Mouse (Mus musculus): Measurements from ENCODE around the gene Prss12. TPM values are rescaled to one million over a fixed set of nuclear protein-coding genes. Genes with fewer than 3 reads are reported as not detected.

Prss12 gene
- polyA plus RNA-seq, 1 experiment from 2014 or later = 9.4 TPM

DNA sequence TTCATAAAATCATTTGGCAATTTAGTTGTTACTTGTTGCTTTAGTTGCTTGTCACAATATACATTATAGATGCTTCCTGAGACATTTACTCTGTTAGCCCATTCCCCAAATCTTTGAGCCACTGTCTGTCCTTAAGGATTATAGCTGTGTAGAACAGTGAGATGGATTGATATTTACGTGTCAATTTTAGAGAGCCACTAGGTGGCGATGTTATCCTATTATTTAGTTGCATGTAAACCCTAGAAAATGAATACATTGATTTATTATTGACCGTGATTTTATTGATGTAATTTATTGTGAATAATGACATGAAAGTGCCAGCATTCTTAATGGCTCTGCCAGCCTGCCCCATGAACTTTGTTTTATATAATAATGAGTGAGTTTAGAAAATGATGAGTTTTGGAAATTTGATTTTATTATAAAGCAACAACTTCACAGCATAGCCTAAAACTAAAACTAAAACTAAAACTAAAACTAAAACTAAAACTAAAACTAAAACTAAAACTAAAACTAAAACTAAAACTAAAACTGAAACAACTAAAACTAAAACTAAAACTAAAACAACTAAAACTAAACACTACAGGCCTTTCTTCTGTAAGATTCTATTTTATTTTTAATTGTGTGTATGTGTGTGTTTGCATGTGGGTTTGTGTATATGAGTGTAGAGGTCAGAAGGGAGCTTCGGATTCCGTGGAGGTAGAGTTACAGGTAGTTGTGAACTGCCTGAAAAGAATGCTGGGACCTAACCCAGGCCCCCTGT, 69.1 kb downstream of the Prss12 start:
- H3K36me3 ChIP-seq (ENCODE audit: insufficient read depth, low read length) = no peaks in the 10 kb centered on the region
- no peak overlapping the region for H3K9ac ChIP-seq (replicated peaks; ENCODE audit: low read length)
- H3K4me3 ChIP-seq (ENCODE audit: low read length) = no peak overlapping the region
- H3K27me3 ChIP-seq (ENCODE audit: insufficient read depth, low read length) = no peaks in the 10 kb centered on the region
- no peak overlapping the region for H3K27ac ChIP-seq (ENCODE audit: low read length)
- H3K4me1 ChIP-seq (ENCODE audit: insufficient read depth, low read length) = no peaks in the 10 kb centered on the region
- 16% methylated on average over 5 of the region's 5 CpGs for WGBS
- no peaks in the 10 kb centered on the region for H3K9me3 ChIP-seq (ENCODE audit: low read length)
- peak; percentile 42; the same call in 1 of the 2 replicates for ATAC-seq (ENCODE audit: low FRiP score, low TSS enrichment)
- H3K4me2 ChIP-seq (replicated peaks; ENCODE audit: low read depth, low read length) = no peak overlapping the region

DNA sequence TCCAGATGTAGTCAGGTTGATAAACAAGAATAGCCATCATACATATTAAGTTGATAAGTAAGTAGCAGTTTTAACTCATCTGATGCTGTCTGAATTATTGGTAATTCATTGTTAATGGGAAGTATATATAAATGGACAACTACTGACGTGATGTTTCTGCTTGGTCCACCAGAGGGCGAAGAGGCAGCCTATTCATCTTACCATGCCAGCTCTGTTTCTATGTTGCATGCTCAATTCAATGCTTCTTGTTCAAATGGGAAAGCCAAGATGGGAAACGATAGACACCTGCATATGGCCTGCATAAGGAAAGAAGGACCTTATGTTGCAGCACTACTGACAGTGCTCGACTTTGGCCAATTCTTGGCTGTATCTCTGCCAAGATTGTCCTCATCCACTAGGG, 70.1 kb downstream of the Prss12 start:
- Histone ChIP-seq H3K9me3 (ENCODE audit: low read length) (no peaks in the 10 kb centered on the region), H3K27me3 (ENCODE audit: insufficient read depth, low read length) (no peaks in the 10 kb centered on the region), H3K4me1 (ENCODE audit: insufficient read depth, low read length) (no peaks in the 10 kb centered on the region), H3K4me3 (ENCODE audit: low read length) (no peak overlapping the region), H3K9ac (replicated peaks; ENCODE audit: low read length) (no peak overlapping the region), H3K36me3 (ENCODE audit: insufficient read depth, low read length) (no peaks in the 10 kb centered on the region), H3K4me2 (replicated peaks; ENCODE audit: low read depth, low read length) (no peak overlapping the region), H3K27ac (ENCODE audit: low read length) (no peak overlapping the region)
- 0 out of 2 replicates have a peak, but pooled peaks have one; percentile 17 for ATAC-seq (ENCODE audit: low FRiP score, low TSS enrichment)
- 42% methylated on average over 4 of the region's 4 CpGs for WGBS

DNA sequence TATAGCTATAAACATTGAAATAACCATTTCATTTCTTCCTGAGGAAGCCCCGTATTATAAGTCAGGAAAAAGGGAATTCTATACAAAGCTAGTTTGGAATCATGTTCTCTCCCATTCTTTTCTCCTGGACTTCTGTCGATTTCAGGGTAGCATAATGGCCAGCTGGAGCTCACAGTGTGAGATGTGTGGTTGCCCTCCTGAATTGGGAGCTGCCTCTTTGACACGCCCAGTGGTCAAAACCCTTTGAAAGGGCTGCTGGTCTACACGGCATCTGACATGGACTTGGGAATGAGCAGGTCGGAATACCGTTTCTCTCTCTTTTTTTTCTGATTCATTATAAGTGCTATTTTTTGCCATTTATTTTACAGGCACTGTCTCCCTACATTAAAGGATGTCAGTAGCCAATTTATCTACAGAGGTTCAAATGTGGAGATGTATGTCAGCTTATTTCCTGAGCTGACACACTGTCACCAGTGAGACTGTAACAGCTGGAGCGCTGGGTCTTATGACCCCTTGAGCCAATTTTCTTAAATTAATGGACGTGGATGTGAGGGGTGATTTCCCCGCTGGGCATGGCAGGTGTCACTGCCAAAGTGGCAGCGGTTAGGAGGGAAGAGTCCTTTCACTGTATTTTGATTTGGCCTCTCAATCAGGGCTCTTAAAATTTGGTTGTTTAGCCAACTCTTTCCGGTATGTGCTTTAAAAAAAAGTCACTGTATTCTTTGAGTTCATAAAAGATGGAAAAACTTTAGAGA, 79.8 kb downstream of the Prss12 start:
- no peak overlapping the region for H3K4me2 ChIP-seq (replicated peaks; ENCODE audit: low read depth, low read length)
- no peaks in the 10 kb centered on the region for H3K36me3 ChIP-seq (ENCODE audit: insufficient read depth, low read length)
- H3K9me3 ChIP-seq (ENCODE audit: low read length) = no peaks in the 10 kb centered on the region
- ATAC-seq (ENCODE audit: low FRiP score, low TSS enrichment) = no peak
- no peak overlapping the region for H3K27ac ChIP-seq (ENCODE audit: low read length)
- H3K4me3 ChIP-seq (ENCODE audit: low read length) = no peak overlapping the region
- 50% methylated on average over 11 of the region's 11 CpGs for WGBS
- H3K27me3 ChIP-seq (ENCODE audit: insufficient read depth, low read length) = no peaks in the 10 kb centered on the region
- H3K4me1 ChIP-seq (ENCODE audit: insufficient read depth, low read length) = no peaks in the 10 kb centered on the region
- no peak overlapping the region for H3K9ac ChIP-seq (replicated peaks; ENCODE audit: low read length)

- 78% methylated on average over 10 of the region's 10 CpGs for WGBS
- ATAC-seq (ENCODE audit: low FRiP score, low TSS enrichment) = no peak
- no peaks in the 10 kb centered on the region for H3K36me3 ChIP-seq (ENCODE audit: insufficient read depth, low read length)
- no peak overlapping the region for H3K4me2 ChIP-seq (replicated peaks; ENCODE audit: low read depth, low read length)
- H3K9me3 ChIP-seq (ENCODE audit: low read length) = no peaks in the 10 kb centered on the region
- H3K4me3 ChIP-seq (ENCODE audit: low read length) = no peak overlapping the region
- no peak overlapping the region for H3K27ac ChIP-seq (ENCODE audit: low read length)
- H3K4me1 ChIP-seq (ENCODE audit: insufficient read depth, low read length) = no peaks in the 10 kb centered on the region
- no peak overlapping the region for H3K9ac ChIP-seq (replicated peaks; ENCODE audit: low read length)
- no peaks in the 10 kb centered on the region for H3K27me3 ChIP-seq (ENCODE audit: insufficient read depth, low read length)
Measured at GRCm38 (mm10) chr3:123527806-123528507, 81.2 kb downstream of the Prss12 start.

DNA sequence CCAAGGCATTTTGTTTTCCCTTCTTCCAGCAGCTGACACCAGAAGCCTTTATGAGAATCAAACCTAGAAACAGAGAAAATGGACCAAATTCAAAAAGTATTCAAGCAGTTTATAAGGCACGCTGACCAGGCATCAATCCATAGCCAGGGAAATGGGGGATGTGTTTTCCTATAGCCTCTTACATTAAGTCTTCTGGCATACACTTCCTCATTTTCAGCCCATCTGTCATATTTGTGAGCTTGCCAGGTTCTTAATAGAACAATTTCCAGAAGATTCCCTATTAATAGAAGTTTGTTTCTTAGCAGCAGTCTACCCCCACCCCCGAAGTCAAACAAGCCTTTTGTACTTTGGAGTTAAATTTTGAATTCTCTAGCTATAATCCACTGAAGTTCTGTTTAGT, 84.4 kb downstream of the Prss12 start:
- ATAC-seq (ENCODE audit: low FRiP score, low TSS enrichment) = no peak
- WGBS = 87% methylated on average over 2 of the region's 2 CpGs
- no peaks in the 10 kb centered on the region for H3K9me3 ChIP-seq (ENCODE audit: low read length)
- H3K9ac ChIP-seq (replicated peaks; ENCODE audit: low read length) = no peak overlapping the region
- no peaks in the 10 kb centered on the region for H3K4me1 ChIP-seq (ENCODE audit: insufficient read depth, low read length)
- H3K27ac ChIP-seq (ENCODE audit: low read length) = no peak overlapping the region
- H3K36me3 ChIP-seq (ENCODE audit: insufficient read depth, low read length) = no peaks in the 10 kb centered on the region
- H3K4me2 ChIP-seq (replicated peaks; ENCODE audit: low read depth, low read length) = no peak overlapping the region
- no peaks in the 10 kb centered on the region for H3K27me3 ChIP-seq (ENCODE audit: insufficient read depth, low read length)
- H3K4me3 ChIP-seq (ENCODE audit: low read length) = no peak overlapping the region

- no peaks in the 10 kb centered on the region for H3K27me3 ChIP-seq (ENCODE audit: insufficient read depth, low read length)
- no peak for ATAC-seq (ENCODE audit: low FRiP score, low TSS enrichment)
- H3K9ac ChIP-seq (replicated peaks; ENCODE audit: low read length) = no peak overlapping the region
- no peaks in the 10 kb centered on the region for H3K36me3 ChIP-seq (ENCODE audit: insufficient read depth, low read length)
- no peak overlapping the region for H3K4me2 ChIP-seq (replicated peaks; ENCODE audit: low read depth, low read length)
- WGBS = 92% methylated on average over 1 of the region's 1 CpGs
- no peak overlapping the region for H3K27ac ChIP-seq (ENCODE audit: low read length)
- H3K9me3 ChIP-seq (ENCODE audit: low read length) = no peaks in the 10 kb centered on the region
- no peak overlapping the region for H3K4me3 ChIP-seq (ENCODE audit: low read length)
- H3K4me1 ChIP-seq (ENCODE audit: insufficient read depth, low read length) = no peaks in the 10 kb centered on the region
Measured at GRCm38 (mm10) chr3:123537279-123537678, 90.6 kb downstream of the Prss12 start.

DNA sequence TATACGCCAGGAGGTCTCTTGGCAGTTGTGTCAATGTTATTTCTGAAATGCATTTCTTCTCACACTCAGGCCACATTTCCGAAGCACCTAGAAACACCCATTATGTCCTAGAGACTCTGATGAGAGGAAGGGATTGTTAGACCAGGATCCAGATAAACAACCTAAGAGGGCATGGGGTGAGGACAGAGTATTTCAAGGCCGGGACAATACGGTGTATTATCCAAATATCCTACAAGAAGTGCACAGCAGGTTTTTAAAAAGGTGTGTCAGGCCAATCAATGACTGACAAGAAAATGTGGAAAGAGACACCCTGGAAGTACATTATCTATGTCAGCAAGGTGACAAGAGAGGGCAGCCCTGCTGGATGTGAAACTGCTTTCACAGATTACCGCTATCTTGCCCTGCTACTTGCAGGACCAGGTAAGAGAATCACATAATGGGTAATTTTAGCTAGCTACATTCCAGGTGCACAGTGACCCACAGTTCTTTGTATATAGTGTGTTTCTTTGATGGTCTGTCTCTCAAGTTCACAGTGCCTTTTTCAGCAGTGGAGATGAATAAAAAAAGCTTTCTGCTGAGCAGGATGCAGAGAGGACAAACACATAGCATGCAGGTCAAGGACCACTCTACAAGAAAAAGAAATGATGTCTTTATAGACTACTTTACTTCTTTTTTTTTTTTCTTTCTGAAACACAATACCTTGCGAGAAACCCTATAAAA, 97.0 kb downstream of the Prss12 start:
- 83% methylated on average over 6 of the region's 6 CpGs for WGBS
- no peak overlapping the region for H3K27ac ChIP-seq (ENCODE audit: low read length)
- H3K4me2 ChIP-seq (replicated peaks; ENCODE audit: low read depth, low read length) = no peak overlapping the region
- no peaks in the 10 kb centered on the region for H3K27me3 ChIP-seq (ENCODE audit: insufficient read depth, low read length)
- no peak overlapping the region for H3K4me3 ChIP-seq (ENCODE audit: low read length)
- no peak for ATAC-seq (ENCODE audit: low FRiP score, low TSS enrichment)
- H3K9ac ChIP-seq (replicated peaks; ENCODE audit: low read length) = no peak overlapping the region
- H3K9me3 ChIP-seq (ENCODE audit: low read length) = no peaks in the 10 kb centered on the region
- H3K4me1 ChIP-seq (ENCODE audit: insufficient read depth, low read length) = no peaks in the 10 kb centered on the region
- H3K36me3 ChIP-seq (ENCODE audit: insufficient read depth, low read length) = no peaks in the 10 kb centered on the region

- no peaks in the 10 kb centered on the region for H3K36me3 ChIP-seq (ENCODE audit: insufficient read depth, low read length)
- H3K4me2 ChIP-seq (replicated peaks; ENCODE audit: low read depth, low read length) = no peak overlapping the region
- H3K27me3 ChIP-seq (ENCODE audit: insufficient read depth, low read length) = no peaks in the 10 kb centered on the region
- no peak overlapping the region for H3K4me3 ChIP-seq (ENCODE audit: low read length)
- no peaks in the 10 kb centered on the region for H3K9me3 ChIP-seq (ENCODE audit: low read length)
- no peak overlapping the region for H3K9ac ChIP-seq (replicated peaks; ENCODE audit: low read length)
- no peaks in the 10 kb centered on the region for H3K4me1 ChIP-seq (ENCODE audit: insufficient read depth, low read length)
- no peak overlapping the region for H3K27ac ChIP-seq (ENCODE audit: low read length)
- 79% methylated on average over 3 of the region's 3 CpGs for WGBS
- ATAC-seq (ENCODE audit: low FRiP score, low TSS enrichment) = no peak
Measured at GRCm38 (mm10) chr3:123550487-123550886, 103.8 kb downstream of the Prss12 start.

GRCm38 (mm10) chr3:123553872-123554271, 107.2 kb downstream of the Prss12 start:
- Histone ChIP-seq H3K9me3 (ENCODE audit: low read length) (no peaks in the 10 kb centered on the region), H3K36me3 (ENCODE audit: insufficient read depth, low read length) (no peaks in the 10 kb centered on the region), H3K4me1 (ENCODE audit: insufficient read depth, low read length) (no peaks in the 10 kb centered on the region), H3K4me2 (replicated peaks; ENCODE audit: low read depth, low read length) (no peak overlapping the region), H3K27me3 (ENCODE audit: insufficient read depth, low read length) (no peaks in the 10 kb centered on the region), H3K9ac (replicated peaks; ENCODE audit: low read length) (no peak overlapping the region), H3K27ac (ENCODE audit: low read length) (no peak overlapping the region), H3K4me3 (ENCODE audit: low read length) (no peak overlapping the region)
- ATAC-seq (ENCODE audit: low FRiP score, low TSS enrichment) = no peak
- 75% methylated on average over 6 of the region's 6 CpGs for WGBS
